Mouse (Mus musculus): ENCODE results near the gene Ikzf4. TPM values are rescaled to one million over a fixed set of nuclear protein-coding genes. Genes with fewer than 3 reads are reported as not detected.
"Not testable (repeated sequence)": the region's sequence is repeated elsewhere in the genome, so short reads cannot be mapped to it uniquely, and the experiment has no call there.

Gene Ikzf4
- polyA plus RNA-seq, 1 experiment from 2014 or later: 4.9 TPM

DNA sequence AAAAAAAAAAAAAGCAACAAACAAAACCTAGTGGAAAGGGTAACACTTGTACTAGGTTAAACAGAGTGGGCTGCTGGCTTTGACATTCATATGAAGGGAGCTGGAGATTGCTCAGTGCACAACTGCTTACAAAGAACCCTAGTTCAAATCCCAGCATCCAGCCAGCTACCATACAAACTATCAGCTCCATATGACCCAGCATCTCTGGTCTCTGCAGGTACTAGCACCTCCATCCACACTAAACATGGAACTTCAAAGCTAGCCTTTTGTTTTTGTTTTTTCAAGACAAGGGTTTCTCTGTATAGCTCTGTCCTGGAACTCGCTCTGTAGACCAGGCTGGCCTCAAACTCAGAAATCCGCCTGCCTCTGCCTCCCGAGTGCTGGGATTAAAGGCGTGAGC lies 23.1 kb downstream of the Ikzf4 start:
- 78% methylated on average over 4 of the region's 4 CpGs for WGBS
- Histone ChIP-seq H3K27ac (ENCODE audit: low read length) (no peak overlapping the region), H3K4me2 (replicated peaks; ENCODE audit: low read depth, low read length) (no peak overlapping the region), H3K4me1 (ENCODE audit: control insufficient read depth, insufficient read depth, low read length) (0 out of 2 replicates have a peak, but pooled peaks cover 3% of the 10 kb centered on the region), H3K27me3 (ENCODE audit: control insufficient read depth, insufficient read depth, low read length) (no peaks in the 10 kb centered on the region), H3K9me3 (ENCODE audit: control insufficient read depth, low read depth, low read length) (no peaks in the 10 kb centered on the region), H3K36me3 (ENCODE audit: control insufficient read depth, insufficient read depth, low read length) (peaks cover 10% of the 10 kb centered on the region), H3K4me3 (ENCODE audit: low read depth, low read length) (no peak overlapping the region), H3K9ac (replicated peaks; ENCODE audit: low read depth, low read length) (no peak overlapping the region)
- no peak for ATAC-seq (ENCODE audit: insufficient number of reproducible peaks, insufficient read depth, low FRiP score, low read depth)

DNA sequence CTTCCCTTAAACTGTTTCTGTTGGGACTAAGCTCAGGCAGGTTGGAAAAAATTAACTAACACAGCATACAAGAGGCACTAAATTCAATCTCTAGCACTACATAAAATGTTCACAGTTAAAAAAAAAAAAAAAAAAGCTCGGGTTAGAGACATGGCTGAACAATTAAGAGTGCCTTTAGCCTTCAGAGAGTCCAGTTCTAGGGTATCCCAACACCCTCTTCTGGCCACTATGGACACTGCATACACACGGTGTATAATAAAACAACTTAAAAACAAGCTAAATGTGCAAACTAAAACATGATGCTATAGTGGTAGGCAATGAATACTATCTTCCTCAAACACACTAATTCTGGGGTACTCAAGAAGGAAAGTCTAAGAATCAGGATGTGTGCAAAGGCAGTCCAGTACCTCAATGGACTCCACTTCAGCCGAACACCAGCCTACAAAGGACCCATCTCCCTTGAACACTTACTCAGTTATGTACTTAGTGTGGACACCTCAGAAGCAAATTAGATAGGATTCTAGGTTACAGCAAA lies 23.7 kb downstream of the Ikzf4 start:
- H3K4me1 ChIP-seq (ENCODE audit: control insufficient read depth, insufficient read depth, low read length): 0 out of 2 replicates have a peak, but pooled peaks cover 3% of the 10 kb centered on the region
- no peak overlapping the region for H3K4me3 ChIP-seq (ENCODE audit: low read depth, low read length)
- no peak for ATAC-seq (ENCODE audit: insufficient number of reproducible peaks, insufficient read depth, low FRiP score, low read depth)
- no peaks in the 10 kb centered on the region for H3K27me3 ChIP-seq (ENCODE audit: control insufficient read depth, insufficient read depth, low read length)
- no peak overlapping the region for H3K9ac ChIP-seq (replicated peaks; ENCODE audit: low read depth, low read length)
- no peaks in the 10 kb centered on the region for H3K9me3 ChIP-seq (ENCODE audit: control insufficient read depth, low read depth, low read length)
- 70% methylated on average over 3 of the region's 3 CpGs for whole genome bisulfite sequencing
- H3K27ac ChIP-seq (ENCODE audit: low read length): no peak overlapping the region
- no peak overlapping the region for H3K4me2 ChIP-seq (replicated peaks; ENCODE audit: low read depth, low read length)
- H3K36me3 ChIP-seq (ENCODE audit: control insufficient read depth, insufficient read depth, low read length): peaks cover 10% of the 10 kb centered on the region

DNA sequence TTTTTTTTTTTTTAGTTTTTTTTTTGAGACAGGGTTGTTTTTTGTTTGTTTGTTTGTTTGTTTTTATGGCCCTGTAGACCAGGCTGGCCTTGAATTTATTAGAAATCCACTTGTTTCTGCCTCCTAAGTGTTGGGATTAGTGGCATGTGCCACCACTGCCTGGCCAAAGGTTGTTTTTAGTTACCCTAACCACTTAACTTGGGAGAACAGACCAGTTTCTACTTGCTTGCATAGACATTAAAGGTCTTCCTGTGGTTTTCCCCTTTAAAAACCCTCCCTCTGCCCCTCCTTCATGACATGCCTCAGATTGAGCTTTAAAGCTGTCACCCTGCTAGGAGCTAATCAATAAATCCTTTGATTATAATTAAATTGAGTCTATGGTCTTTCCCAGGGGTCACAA lies 25.6 kb downstream of the Ikzf4 start:
- Histone ChIP-seq H3K27me3 (ENCODE audit: control insufficient read depth, insufficient read depth, low read length) (no peaks in the 10 kb centered on the region), H3K9ac (replicated peaks; ENCODE audit: low read depth, low read length) (no peak overlapping the region)
- ATAC-seq (ENCODE audit: insufficient number of reproducible peaks, insufficient read depth, low FRiP score, low read depth): no peak

DNA sequence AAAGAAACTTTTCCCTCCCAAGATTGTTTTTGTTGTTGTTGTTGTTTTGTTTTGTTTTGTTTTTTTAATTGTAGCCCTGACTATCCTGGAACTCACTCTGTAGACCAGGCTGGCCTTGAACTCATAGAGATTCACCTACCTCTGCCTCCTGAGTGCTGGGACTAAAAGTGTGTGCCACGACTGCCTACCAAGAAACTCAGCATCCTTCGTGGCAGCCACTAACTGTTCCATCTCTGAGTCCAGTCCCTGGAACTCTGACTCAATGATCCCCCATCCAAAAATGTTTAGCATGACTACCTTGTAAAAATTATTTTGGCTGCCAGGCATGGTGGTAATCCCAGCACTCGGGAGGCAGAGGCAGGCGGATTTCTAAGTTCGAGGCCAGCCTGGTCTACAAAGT lies 26.6 kb downstream of the Ikzf4 start:
- H3K9me3 ChIP-seq (ENCODE audit: control insufficient read depth, low read depth, low read length); H3K4me2 ChIP-seq (replicated peaks; ENCODE audit: low read depth, low read length); H3K4me1 ChIP-seq (ENCODE audit: control insufficient read depth, insufficient read depth, low read length); ATAC-seq (ENCODE audit: insufficient number of reproducible peaks, insufficient read depth, low FRiP score, low read depth); H3K36me3 ChIP-seq (ENCODE audit: control insufficient read depth, insufficient read depth, low read length); H3K9ac ChIP-seq (replicated peaks; ENCODE audit: low read depth, low read length); H3K27ac ChIP-seq (ENCODE audit: low read length); H3K4me3 ChIP-seq (ENCODE audit: low read depth, low read length); H3K27me3 ChIP-seq (ENCODE audit: control insufficient read depth, insufficient read depth, low read length): not testable (repeated sequence)
- 81% methylated on average over 5 of the region's 5 CpGs for WGBS

More for the DNA sequence above, 25.6 kb downstream of the Ikzf4 start:
- H3K9me3 ChIP-seq (ENCODE audit: control insufficient read depth, low read depth, low read length): no peaks in the 10 kb centered on the region
- H3K27ac ChIP-seq (ENCODE audit: low read length): no peak overlapping the region
- 0 out of 2 replicates have a peak, but pooled peaks cover 3% of the 10 kb centered on the region for H3K4me1 ChIP-seq (ENCODE audit: control insufficient read depth, insufficient read depth, low read length)
- peaks cover 10% of the 10 kb centered on the region for H3K36me3 ChIP-seq (ENCODE audit: control insufficient read depth, insufficient read depth, low read length)
- no peak overlapping the region for H3K4me2 ChIP-seq (replicated peaks; ENCODE audit: low read depth, low read length)
- H3K4me3 ChIP-seq (ENCODE audit: low read depth, low read length): no peak overlapping the region

DNA sequence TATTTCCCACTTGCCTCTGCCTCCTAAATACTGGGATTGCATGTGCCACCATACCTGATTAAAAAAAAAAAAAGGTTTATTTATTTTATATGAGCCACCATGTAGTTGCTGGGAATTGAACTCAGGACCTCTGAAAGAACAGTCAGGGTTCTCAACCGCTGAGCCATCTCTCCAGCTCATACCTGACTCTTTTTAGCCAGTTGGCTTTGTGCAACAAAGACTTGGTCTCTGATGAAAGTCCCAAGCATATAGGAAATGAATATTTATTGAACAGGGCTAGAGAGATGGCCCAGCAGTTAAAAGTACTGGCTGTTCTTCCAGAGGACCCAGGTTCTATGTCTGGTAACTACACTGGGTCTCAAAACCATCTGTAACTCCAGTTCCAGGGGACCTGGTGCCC lies 27.2 kb downstream of the Ikzf4 start:
- Histone ChIP-seq H3K4me3 (ENCODE audit: low read depth, low read length) (no peak overlapping the region), H3K27ac (ENCODE audit: low read length) (no peak overlapping the region), H3K4me1 (ENCODE audit: control insufficient read depth, insufficient read depth, low read length) (no peaks in the 10 kb centered on the region), H3K27me3 (ENCODE audit: control insufficient read depth, insufficient read depth, low read length) (no peaks in the 10 kb centered on the region), H3K9me3 (ENCODE audit: control insufficient read depth, low read depth, low read length) (no peaks in the 10 kb centered on the region), H3K9ac (replicated peaks; ENCODE audit: low read depth, low read length) (no peak overlapping the region), H3K4me2 (replicated peaks; ENCODE audit: low read depth, low read length) (no peak overlapping the region), H3K36me3 (ENCODE audit: control insufficient read depth, insufficient read depth, low read length) (no peaks in the 10 kb centered on the region; the same call in 1 of the 2 replicates)
- ATAC-seq (ENCODE audit: insufficient number of reproducible peaks, insufficient read depth, low FRiP score, low read depth): no peak
- WGBS: 77% methylated on average over 1 of the region's 1 CpGs

DNA sequence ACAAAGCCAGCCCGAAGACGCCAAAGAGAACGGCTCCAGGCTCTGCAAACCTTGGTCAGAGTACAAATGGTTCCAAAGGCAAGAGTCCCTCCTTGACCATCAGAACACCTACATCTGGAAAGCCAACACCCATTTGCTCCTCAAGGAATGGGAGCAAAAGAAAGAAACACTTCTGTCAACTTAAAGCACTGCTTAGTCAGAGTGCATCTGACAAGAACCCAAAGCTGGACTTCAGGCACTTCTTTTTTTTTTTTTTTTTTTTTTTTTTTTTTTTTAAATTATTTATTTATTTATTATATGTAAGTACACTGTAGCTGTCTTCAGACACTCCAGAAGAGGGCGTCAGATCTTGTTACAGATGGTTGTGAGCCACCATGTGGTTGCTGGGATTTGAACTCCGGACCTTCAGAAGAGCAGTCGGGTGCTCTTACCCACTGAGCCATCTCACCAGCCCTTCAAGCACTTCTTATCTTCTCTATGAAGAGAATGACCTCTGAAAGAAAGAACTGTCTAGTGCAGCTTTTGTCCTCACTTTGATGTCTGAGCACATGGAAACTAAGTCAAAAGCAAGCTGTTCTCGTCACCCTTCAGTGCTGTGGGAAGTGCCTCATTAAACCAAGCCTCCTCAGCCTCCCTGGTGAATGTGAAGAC lies 29.9 kb downstream of the Ikzf4 start:
- not testable (repeated sequence) for ATAC-seq (ENCODE audit: insufficient number of reproducible peaks, insufficient read depth, low FRiP score, low read depth); H3K4me3 ChIP-seq (ENCODE audit: low read depth, low read length); H3K27ac ChIP-seq (ENCODE audit: low read length); H3K27me3 ChIP-seq (ENCODE audit: control insufficient read depth, insufficient read depth, low read length); H3K4me2 ChIP-seq (replicated peaks; ENCODE audit: low read depth, low read length); H3K4me1 ChIP-seq (ENCODE audit: control insufficient read depth, insufficient read depth, low read length); H3K36me3 ChIP-seq (ENCODE audit: control insufficient read depth, insufficient read depth, low read length); H3K9ac ChIP-seq (replicated peaks; ENCODE audit: low read depth, low read length); H3K9me3 ChIP-seq (ENCODE audit: control insufficient read depth, low read depth, low read length)
- WGBS: 83% methylated on average over 6 of the region's 7 CpGs

DNA sequence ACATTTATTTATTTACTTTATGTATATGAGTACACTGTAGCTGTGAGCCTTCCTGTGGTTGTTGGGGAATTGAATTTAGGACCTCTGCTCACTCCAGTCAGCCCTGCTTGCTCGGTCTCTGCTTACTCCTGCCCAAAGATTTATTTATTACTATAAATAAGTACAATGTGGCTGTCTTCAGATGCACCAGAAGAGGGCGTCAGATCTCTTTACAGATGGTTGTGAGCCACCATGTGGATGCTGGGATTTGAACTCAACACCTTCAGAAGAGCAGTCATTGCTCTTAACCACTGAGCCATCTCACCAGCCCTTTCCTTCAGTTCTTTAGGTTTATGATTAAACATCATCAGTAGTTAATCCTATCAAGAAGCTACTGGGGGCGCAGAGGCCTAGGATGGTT lies 30.9 kb downstream of the Ikzf4 start:
- 51% methylated on average over 3 of the region's 3 CpGs for WGBS
- H3K9me3 ChIP-seq (ENCODE audit: control insufficient read depth, low read depth, low read length): no peaks in the 10 kb centered on the region
- H3K4me3 ChIP-seq (ENCODE audit: low read depth, low read length): no peak overlapping the region
- no peaks in the 10 kb centered on the region for H3K36me3 ChIP-seq (ENCODE audit: control insufficient read depth, insufficient read depth, low read length)
- ATAC-seq (ENCODE audit: insufficient number of reproducible peaks, insufficient read depth, low FRiP score, low read depth): no peak
- no peak overlapping the region for H3K9ac ChIP-seq (replicated peaks; ENCODE audit: low read depth, low read length)
- H3K4me2 ChIP-seq (replicated peaks; ENCODE audit: low read depth, low read length): no peak overlapping the region
- no peaks in the 10 kb centered on the region for H3K27me3 ChIP-seq (ENCODE audit: control insufficient read depth, insufficient read depth, low read length)
- no peaks in the 10 kb centered on the region for H3K4me1 ChIP-seq (ENCODE audit: control insufficient read depth, insufficient read depth, low read length)
- no peak overlapping the region for H3K27ac ChIP-seq (ENCODE audit: low read length)

DNA sequence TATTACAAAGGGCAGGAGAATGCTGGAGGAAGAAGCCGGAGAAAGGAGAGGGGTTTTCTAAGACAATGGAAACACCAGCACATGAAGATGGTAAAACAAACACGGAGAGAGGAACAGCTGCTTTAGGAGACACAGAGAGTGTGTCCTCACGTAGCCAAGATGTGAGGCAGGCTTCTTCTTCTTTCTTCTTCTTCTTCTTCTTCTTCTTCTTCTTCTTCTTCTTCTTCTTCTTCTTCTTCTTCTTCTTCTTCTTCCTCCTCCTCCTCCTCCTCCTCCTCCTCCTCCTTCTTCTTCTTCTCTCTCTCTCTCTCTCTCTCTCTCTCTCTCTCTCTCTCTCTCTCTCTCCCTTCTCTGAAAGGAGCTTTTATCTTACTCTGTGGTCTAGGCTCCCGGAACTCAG lies 32.0 kb downstream of the Ikzf4 start:
- not testable (repeated sequence) for ATAC-seq (ENCODE audit: insufficient number of reproducible peaks, insufficient read depth, low FRiP score, low read depth); H3K4me1 ChIP-seq (ENCODE audit: control insufficient read depth, insufficient read depth, low read length); H3K4me2 ChIP-seq (replicated peaks; ENCODE audit: low read depth, low read length); H3K27ac ChIP-seq (ENCODE audit: low read length); H3K9ac ChIP-seq (replicated peaks; ENCODE audit: low read depth, low read length); H3K27me3 ChIP-seq (ENCODE audit: control insufficient read depth, insufficient read depth, low read length); H3K36me3 ChIP-seq (ENCODE audit: control insufficient read depth, insufficient read depth, low read length); H3K9me3 ChIP-seq (ENCODE audit: control insufficient read depth, low read depth, low read length); H3K4me3 ChIP-seq (ENCODE audit: low read depth, low read length)
- 66% methylated on average over 4 of the region's 4 CpGs for WGBS

DNA sequence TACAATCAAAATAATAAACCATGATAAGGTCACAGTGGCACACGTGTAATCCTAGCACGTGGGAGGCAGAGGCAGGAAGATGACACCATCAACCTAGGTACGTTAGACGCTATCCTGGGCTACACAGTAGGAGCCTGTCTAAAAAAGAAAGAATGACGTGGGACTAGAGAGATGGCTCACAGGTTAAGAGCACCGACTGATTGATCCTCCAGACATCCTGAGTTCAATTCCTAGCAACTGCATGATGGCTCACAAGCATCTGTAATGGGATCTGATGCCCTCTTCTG lies 32.7 kb downstream of the Ikzf4 start:
- H3K27ac ChIP-seq (ENCODE audit: low read length): no peak overlapping the region
- H3K36me3 ChIP-seq (ENCODE audit: control insufficient read depth, insufficient read depth, low read length): no peaks in the 10 kb centered on the region
- H3K27me3 ChIP-seq (ENCODE audit: control insufficient read depth, insufficient read depth, low read length): no peaks in the 10 kb centered on the region
- no peak for ATAC-seq (ENCODE audit: insufficient number of reproducible peaks, insufficient read depth, low FRiP score, low read depth)
- no peaks in the 10 kb centered on the region for H3K9me3 ChIP-seq (ENCODE audit: control insufficient read depth, low read depth, low read length)
- no peak overlapping the region for H3K4me3 ChIP-seq (ENCODE audit: low read depth, low read length)
- no peaks in the 10 kb centered on the region for H3K4me1 ChIP-seq (ENCODE audit: control insufficient read depth, insufficient read depth, low read length)
- no peak overlapping the region for H3K9ac ChIP-seq (replicated peaks; ENCODE audit: low read depth, low read length)
- 40% methylated on average over 6 of the region's 6 CpGs for WGBS
- no peak overlapping the region for H3K4me2 ChIP-seq (replicated peaks; ENCODE audit: low read depth, low read length)
